Mouse (Mus musculus) liver (tissue): ENCODE data around the gene Gm20605.
"Not testable (repeated sequence)": the region's sequence is repeated elsewhere in the genome, so short reads cannot be mapped to it uniquely, and the experiment has no call there.

ENCODE experiments used
- DNase-seq: peaks from one replicate; pipeline ENCODE4 v3.0.0-alpha.2; 2020; ENCODE audit warnings: mixed read lengths

The Gm20605 gene

GRCm38 (mm10) chr5:137613550-137613949 lies 15.4 kb upstream of the Gm20605 start, which contains the start of gene Pcolce:
Gene Pcolce, minus strand, starts transcription at chr5:137613784.
- DNase-seq = no peak

- not testable (repeated sequence) for DNase-seq
These were observed 14.1 kb upstream of the Gm20605 start for GRCm38 (mm10) chr5:137614921-137615320.

- DNase-seq = no peak
These were observed 13.6 kb upstream of the Gm20605 start for GRCm38 (mm10) chr5:137615347-137615746.

- no peak for DNase-seq
These were observed 4.9 kb upstream of the Gm20605 start for GRCm38 (mm10) chr5:137623937-137624530.

GRCm38 (mm10) chr5:137627991-137628390 lies 984 bp upstream of the Gm20605 start:
- DNase-seq = no peak

- peak; percentile 82 for DNase-seq
These were observed 339 bp downstream of the Gm20605 start for GRCm38 (mm10) chr5:137629306-137629721.

- DNase-seq = peak; percentile 63
These were observed 1.1 kb downstream of the Gm20605 start for GRCm38 (mm10) chr5:137629906-137630545.

- DNase-seq = no peak
These were observed 1.6 kb downstream of the Gm20605 start for GRCm38 (mm10) chr5:137630602-137631001.

GRCm38 (mm10) chr5:137631171-137631570 lies 2.2 kb downstream of the Gm20605 start:
- DNase-seq = peak; percentile 49

GRCm38 (mm10) chr5:137631591-137631990 lies 2.6 kb downstream of the Gm20605 start:
- DNase-seq = no peak

GRCm38 (mm10) chr5:137633397-137634084 lies 4.6 kb downstream of the Gm20605 start:
- no peak for DNase-seq

- DNase-seq = no peak
These were observed 10.5 kb downstream of the Gm20605 start for GRCm38 (mm10) chr5:137639472-137639871.

GRCm38 (mm10) chr5:137641054-137641453 lies 12.1 kb downstream of the Gm20605 start, which contains the start of gene Sap25:
Gene Sap25, plus strand, starts transcription at chr5:137641334.
- peak; percentile 70 for DNase-seq

GRCm38 (mm10) chr5:137642886-137643285 lies 13.9 kb downstream of the Gm20605 start:
- no peak for DNase-seq

- DNase-seq = no peak
These were observed 15.5 kb downstream of the Gm20605 start for GRCm38 (mm10) chr5:137644484-137644883.

- DNase-seq = peak; percentile 62
These were observed 16.2 kb downstream of the Gm20605 start for GRCm38 (mm10) chr5:137645091-137645651.

- no peak for DNase-seq
These were observed 16.7 kb downstream of the Gm20605 start, which contains the start of gene Irs3 for GRCm38 (mm10) chr5:137645652-137646091. Gene Irs3, minus strand, starts transcription at chr5:137645714.

GRCm38 (mm10) chr5:137647827-137648601 lies 19.0 kb downstream of the Gm20605 start:
- DNase-seq = no peak

GRCm38 (mm10) chr5:137649251-137649650 lies 20.3 kb downstream of the Gm20605 start:
- DNase-seq = no peak

- peak; percentile 50 for DNase-seq
These were observed 20.9 kb downstream of the Gm20605 start for GRCm38 (mm10) chr5:137649669-137650571.

- DNase-seq = peak; percentile 74
These were observed 23.5 kb downstream of the Gm20605 start for GRCm38 (mm10) chr5:137652474-137652873.
